Mouse (Mus musculus) fibroblast of lung, adult 2 months (primary cell): ENCODE results near the gene Smr2.
"Not testable (repeated sequence)": the region's sequence is repeated elsewhere in the genome, so short reads cannot be mapped to it uniquely, and the experiment has no call there.

Source experiments
- DNase-seq: peaks from one replicate; pipeline ENCODE4 v3.0.0-alpha.2; 2011; ENCODE audit warnings: low read depth

Gene Smr2

DNA sequence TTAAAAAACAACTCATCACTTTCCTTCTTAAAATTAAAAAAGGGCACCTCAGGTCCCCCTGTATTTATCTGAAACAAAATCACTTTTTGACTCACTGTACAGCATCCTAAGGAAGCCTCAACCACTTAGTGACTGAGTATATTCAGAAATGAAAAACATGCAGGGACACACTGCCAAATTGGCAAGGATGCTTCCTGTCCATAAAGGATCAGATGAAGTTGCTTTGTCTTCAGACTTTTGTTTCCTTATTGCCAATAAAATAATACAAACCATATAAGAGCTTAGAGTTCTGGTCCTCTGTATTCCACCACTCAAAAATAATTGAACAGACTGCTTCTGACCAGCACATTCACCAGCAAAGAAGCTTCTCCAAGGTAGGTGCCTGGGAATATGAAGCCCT lies at the start of gene Smr2:
Gene Smr2 (plus strand): TSS at position 301 of the 400 bp plus-strand sequence.
- not testable (repeated sequence) for DNase-seq

GRCm38 (mm10) chr5:88111430-88111829 lies 25.1 kb downstream of the Smr2 start, which contains the start of gene Gm11116:
TSS of gene Gm11116 (minus strand) at chr5:88111530.
- no peak for DNase-seq

GRCm38 (mm10) chr5:88153999-88154398 lies 67.6 kb downstream of the Smr2 start, which contains the start of gene Gm11115:
TSS of gene Gm11115 (minus strand) at chr5:88154099.
- no peak for DNase-seq
